8 mouse cellular contexts compared by ENCODE assay signal in genomic region chr8:123234918-123235519, GRCm38 (mm10). TPM values are rescaled to one million over a fixed set of nuclear protein-coding genes. Genes with fewer than 3 reads are reported as not detected.
DNase-seq lines count a peak whose midpoint lies in the region; ATAC-seq lines count a peak whose summit lies in the region.

No protein-coding gene starts in this region.

- no peak overlapping the region for H3K27ac ChIP-seq in hindbrain, embryonic 13.5 days
- H3K27ac ChIP-seq in limb, embryonic 13.5 days = no peak overlapping the region

- WGBS in hindbrain, embryonic 13.5 days = 37% methylated on average over 13 of the region's 13 CpGs
- 36% methylated on average over 13 of the region's 13 CpGs for WGBS in limb, embryonic 13.5 days

- H3K9me3 ChIP-seq in hindbrain, embryonic 13.5 days = no peaks in the 10 kb centered on the region
- H3K9me3 ChIP-seq in limb, embryonic 13.5 days = no peaks in the 10 kb centered on the region

- peak overlapping the region; percentile 47 for H3K4me3 ChIP-seq in hindbrain, embryonic 13.5 days
- peak overlapping the region; percentile 56 for H3K4me3 ChIP-seq in limb, embryonic 13.5 days

- peaks cover 34% of the 10 kb centered on the region for H3K4me1 ChIP-seq in hindbrain, embryonic 13.5 days (replicated peaks)
- peaks cover 21% of the 10 kb centered on the region for H3K4me1 ChIP-seq in limb, embryonic 13.5 days

- peak overlapping the region; percentile 73 for H3K9ac ChIP-seq in hindbrain, embryonic 13.5 days
- peak overlapping the region; percentile 65; the same call in 1 of the 2 replicates for H3K9ac ChIP-seq in limb, embryonic 13.5 days

- DNase-seq in CD4-positive, CD25-positive, alpha-beta regulatory T cell, adult 2 months (ENCODE audit: low read depth, low spot score) = peak; percentile 60
- peak; percentile 29 for DNase-seq in thymus, postnatal 14 days
- no peak for DNase-seq in thymus, postnatal 25 days
- peak; percentile 76 for DNase-seq in right cerebral cortex, postnatal 14 days
- DNase-seq in c-Kit-positive CD71-positive TER-119-positive erythroid progenitor cells, embryonic 14.5 days (ENCODE audit: low spot score) = no peak

- ATAC-seq in CD4-positive, CD25-positive, alpha-beta regulatory T cell, adult 4 months = no peak
- ATAC-seq in hindbrain, embryonic 13.5 days (ENCODE audit: low FRiP score) = peak; percentile 17; the same call in 1 of the 2 replicates
- ATAC-seq in limb, embryonic 13.5 days (ENCODE audit: low FRiP score, low read depth) = no peak

- H3K27me3 ChIP-seq in hindbrain, embryonic 13.5 days = peaks cover 45% of the 10 kb centered on the region
- H3K27me3 ChIP-seq in limb, embryonic 13.5 days = peaks cover 50% of the 10 kb centered on the region

- H3K36me3 ChIP-seq in hindbrain, embryonic 13.5 days = peaks cover 4% of the 10 kb centered on the region
- H3K36me3 ChIP-seq in limb, embryonic 13.5 days = peaks cover 9% of the 10 kb centered on the region

- H3K4me2 ChIP-seq in hindbrain, embryonic 13.5 days = peak overlapping the region; percentile 77
- peak overlapping the region; percentile 88 for H3K4me2 ChIP-seq in limb, embryonic 13.5 days (replicated peaks)

RNA-seq across cellular contexts. Expression of gene Spata2l, which starts 1.0 kb away (rescaled TPM):
- polyA plus RNA-seq in CD4-positive, CD25-positive, alpha-beta regulatory T cell, adult 4 months (2017; shearing (Covaris generic)) = 1 to 10 TPM; 6.0 to 9.2 TPM
- 4.1 and 4.4 TPM in 2 replicates for polyA plus RNA-seq in hindbrain, embryonic 13.5 days (2015; fragmentation: Nextera tagmentation; extraction: Ambion mirVana)
- 3.1 and 3.7 TPM in 2 replicates for polyA plus RNA-seq in limb, embryonic 13.5 days (2015; fragmentation: Nextera tagmentation; extraction: Ambion mirVana)

RNA-seq across cellular contexts. Expression of gene Cdk10, which starts 10.4 kb away (rescaled TPM):
- polyA plus RNA-seq in CD4-positive, CD25-positive, alpha-beta regulatory T cell, adult 4 months (2017; shearing (Covaris generic)) = 10 to 100 TPM; 21.0 to 32.5 TPM
- 44.0 and 46.9 TPM in 2 replicates for polyA plus RNA-seq in hindbrain, embryonic 13.5 days (2015; fragmentation: Nextera tagmentation; extraction: Ambion mirVana)
- polyA plus RNA-seq in limb, embryonic 13.5 days (2015; fragmentation: Nextera tagmentation; extraction: Ambion mirVana) = 37.9 and 39.9 TPM in 2 replicates

RNA-seq across cellular contexts. Expression of gene Zfp276, which starts 19.0 kb away (rescaled TPM):
- polyA plus RNA-seq in CD4-positive, CD25-positive, alpha-beta regulatory T cell, adult 4 months (2017; shearing (Covaris generic)) = 1 to 10 TPM; 5.1 to 7.3 TPM
- polyA plus RNA-seq in hindbrain, embryonic 13.5 days (2015; fragmentation: Nextera tagmentation; extraction: Ambion mirVana) = 24.3 and 26.0 TPM in 2 replicates
- polyA plus RNA-seq in limb, embryonic 13.5 days (2015; fragmentation: Nextera tagmentation; extraction: Ambion mirVana) = 28.4 and 29.1 TPM in 2 replicates

RNA-seq across cellular contexts. Expression of gene Vps9d1, which starts 19.1 kb away (rescaled TPM):
- polyA plus RNA-seq in CD4-positive, CD25-positive, alpha-beta regulatory T cell, adult 4 months (2017; shearing (Covaris generic)) = 10 to 100 TPM in 1 of 2 experiments, 1 to 10 TPM in 1; 9.1 to 10.1 TPM
- 51.1 and 52.9 TPM in 2 replicates for polyA plus RNA-seq in hindbrain, embryonic 13.5 days (2015; fragmentation: Nextera tagmentation; extraction: Ambion mirVana)
- 32.3 and 32.7 TPM in 2 replicates for polyA plus RNA-seq in limb, embryonic 13.5 days (2015; fragmentation: Nextera tagmentation; extraction: Ambion mirVana)

RNA-seq across cellular contexts. Expression of gene Spata33, which starts 22.4 kb away (rescaled TPM):
- polyA plus RNA-seq in CD4-positive, CD25-positive, alpha-beta regulatory T cell, adult 4 months (2017; shearing (Covaris generic)) = not detected
- 7.8 and 8.4 TPM in 2 replicates for polyA plus RNA-seq in hindbrain, embryonic 13.5 days (2015; fragmentation: Nextera tagmentation; extraction: Ambion mirVana)
- polyA plus RNA-seq in limb, embryonic 13.5 days (2015; fragmentation: Nextera tagmentation; extraction: Ambion mirVana) = 4.9 and 7.0 TPM in 2 replicates

Comparison
In these comparisons a context has a peak if more than half of its experiments do, and no peak if none do; other contexts are left out.
1. DNase-seq: peak in CD4-positive, CD25-positive, alpha-beta regulatory T cell, adult 2 months (single experiment), thymus, postnatal 14 days (single experiment) and right cerebral cortex, postnatal 14 days (single experiment); none in thymus, postnatal 25 days (single experiment) and c-Kit-positive CD71-positive TER-119-positive erythroid progenitor cells, embryonic 14.5 days (single experiment).